Mouse (Mus musculus): ENCODE measurements around the gene Mapk8ip3. TPM values are rescaled to one million over a fixed set of nuclear protein-coding genes. Genes with fewer than 3 reads are reported as not detected.

The Mapk8ip3 gene
- polyA plus RNA-seq, 1 experiment: 59.5 TPM

DNA sequence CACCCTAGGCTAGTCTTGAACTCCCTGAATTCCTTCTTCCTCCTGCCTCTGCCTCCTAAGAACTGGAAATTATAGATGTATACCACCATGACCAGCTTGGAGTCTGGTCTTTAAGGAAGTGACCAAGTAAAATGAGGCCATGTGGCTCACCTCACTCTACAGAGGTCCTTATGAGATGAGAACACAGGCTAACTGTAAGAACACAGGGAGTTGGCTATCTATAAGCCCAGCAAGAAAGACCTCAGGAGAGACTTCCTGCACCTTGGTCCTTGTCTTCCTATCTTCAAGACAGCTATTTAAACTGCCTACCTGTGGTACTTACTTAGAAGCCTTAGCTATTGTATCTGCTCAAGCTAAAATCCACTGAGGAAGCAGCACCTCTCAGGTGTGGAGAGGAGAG is 22.8 kb downstream of the Mapk8ip3 start:
- H3K36me3 ChIP-seq (ENCODE audit: control insufficient read depth, insufficient read depth, low read length, poor library complexity, severe bottlenecking): peaks cover 27% of the 10 kb centered on the region
- no peaks in the 10 kb centered on the region for H3K27me3 ChIP-seq (ENCODE audit: control insufficient read depth, insufficient read depth, low read length, poor library complexity, severe bottlenecking)
- no peak overlapping the region for H3K27ac ChIP-seq (ENCODE audit: insufficient read depth, low read length)
- TF ChIP-seq CTCF (IDR thresholded peaks at IDR 0.05; ENCODE audit: low read depth, low read length) (no peak), POLR2A (IDR thresholded peaks at IDR 0.05; ENCODE audit: insufficient read depth, low read length) (no peak), EP300 (IDR thresholded peaks at IDR 0.05; ENCODE audit: insufficient read depth, low read depth, low read length) (no peak)
- H3K4me1 ChIP-seq (ENCODE audit: control insufficient read depth, insufficient read depth, low read length): no peaks in the 10 kb centered on the region
- H3K4me3 ChIP-seq (ENCODE audit: low read depth, low read length): no peak overlapping the region
- H3K9me3 ChIP-seq (replicated peaks; ENCODE audit: control insufficient read depth, insufficient read depth, low read length, poor library complexity, severe bottlenecking): no peaks in the 10 kb centered on the region
- no peak overlapping the region for H3K9ac ChIP-seq (ENCODE audit: low read depth, poor library complexity, severe bottlenecking)

DNA sequence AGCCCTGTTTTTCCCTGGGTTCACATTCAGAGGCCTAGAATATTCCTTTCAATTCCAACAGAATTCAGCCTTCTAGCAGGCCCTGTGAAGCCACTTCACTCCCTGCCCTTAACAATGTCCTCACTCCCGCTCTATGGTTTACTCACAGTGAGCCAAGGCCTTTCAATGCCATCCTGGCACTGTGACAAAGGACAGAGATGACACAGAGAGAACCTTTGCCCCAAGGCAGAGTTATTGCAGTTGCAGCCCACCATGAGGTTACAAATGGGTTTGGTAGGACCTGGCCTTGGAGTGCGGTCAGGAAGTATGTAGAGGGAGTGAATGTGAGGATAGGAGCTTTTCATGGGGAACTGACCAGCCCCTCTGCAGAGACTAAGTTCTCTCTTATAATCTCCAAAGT is 29.2 kb downstream of the Mapk8ip3 start:
- Histone ChIP-seq H3K4me3 (ENCODE audit: low read depth, low read length) (no peak overlapping the region), H3K9ac (ENCODE audit: low read depth, poor library complexity, severe bottlenecking) (no peak overlapping the region), H3K4me1 (ENCODE audit: control insufficient read depth, insufficient read depth, low read length) (no peaks in the 10 kb centered on the region), H3K27me3 (ENCODE audit: control insufficient read depth, insufficient read depth, low read length, poor library complexity, severe bottlenecking) (no peaks in the 10 kb centered on the region), H3K36me3 (ENCODE audit: control insufficient read depth, insufficient read depth, low read length, poor library complexity, severe bottlenecking) (peaks cover 17% of the 10 kb centered on the region), H3K27ac (ENCODE audit: insufficient read depth, low read length) (no peak overlapping the region), H3K9me3 (replicated peaks; ENCODE audit: control insufficient read depth, insufficient read depth, low read length, poor library complexity, severe bottlenecking) (no peaks in the 10 kb centered on the region)
- TF ChIP-seq CTCF (IDR thresholded peaks at IDR 0.05; ENCODE audit: low read depth, low read length): no peak
- TF ChIP-seq EP300 (IDR thresholded peaks at IDR 0.05; ENCODE audit: insufficient read depth, low read depth, low read length): no peak
- TF ChIP-seq POLR2A (IDR thresholded peaks at IDR 0.05; ENCODE audit: insufficient read depth, low read length): no peak

DNA sequence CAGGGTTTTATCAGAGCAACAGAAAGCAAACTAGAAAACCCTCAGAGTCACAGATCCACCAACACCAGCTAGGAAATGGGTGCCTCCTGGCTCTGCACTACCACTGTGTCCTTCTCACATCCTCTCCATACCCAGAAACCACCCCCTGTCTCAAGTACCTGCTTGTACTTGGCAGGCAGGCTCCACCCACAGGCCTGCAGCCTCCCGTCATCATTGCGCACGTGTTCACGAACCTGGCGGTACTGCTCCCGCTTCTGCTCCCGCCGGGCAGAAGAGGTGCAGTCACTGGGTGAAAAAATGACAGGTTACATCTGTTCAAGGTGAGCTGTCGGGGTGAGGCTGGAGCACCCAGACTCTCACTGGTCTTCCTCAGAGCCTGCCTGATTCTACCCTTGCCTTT is 33.0 kb downstream of the Mapk8ip3 start:
- TF ChIP-seq EP300 (IDR thresholded peaks at IDR 0.05; ENCODE audit: insufficient read depth, low read depth, low read length) (no peak), POLR2A (IDR thresholded peaks at IDR 0.05; ENCODE audit: insufficient read depth, low read length) (no peak), CTCF (IDR thresholded peaks at IDR 0.05; ENCODE audit: low read depth, low read length) (no peak)
- Histone ChIP-seq H3K36me3 (ENCODE audit: control insufficient read depth, insufficient read depth, low read length, poor library complexity, severe bottlenecking) (peaks cover 13% of the 10 kb centered on the region), H3K27me3 (ENCODE audit: control insufficient read depth, insufficient read depth, low read length, poor library complexity, severe bottlenecking) (no peaks in the 10 kb centered on the region), H3K4me3 (ENCODE audit: low read depth, low read length) (no peak overlapping the region), H3K9me3 (replicated peaks; ENCODE audit: control insufficient read depth, insufficient read depth, low read length, poor library complexity, severe bottlenecking) (no peaks in the 10 kb centered on the region), H3K4me1 (ENCODE audit: control insufficient read depth, insufficient read depth, low read length) (no peaks in the 10 kb centered on the region), H3K27ac (ENCODE audit: insufficient read depth, low read length) (no peak overlapping the region), H3K9ac (ENCODE audit: low read depth, poor library complexity, severe bottlenecking) (no peak overlapping the region)

DNA sequence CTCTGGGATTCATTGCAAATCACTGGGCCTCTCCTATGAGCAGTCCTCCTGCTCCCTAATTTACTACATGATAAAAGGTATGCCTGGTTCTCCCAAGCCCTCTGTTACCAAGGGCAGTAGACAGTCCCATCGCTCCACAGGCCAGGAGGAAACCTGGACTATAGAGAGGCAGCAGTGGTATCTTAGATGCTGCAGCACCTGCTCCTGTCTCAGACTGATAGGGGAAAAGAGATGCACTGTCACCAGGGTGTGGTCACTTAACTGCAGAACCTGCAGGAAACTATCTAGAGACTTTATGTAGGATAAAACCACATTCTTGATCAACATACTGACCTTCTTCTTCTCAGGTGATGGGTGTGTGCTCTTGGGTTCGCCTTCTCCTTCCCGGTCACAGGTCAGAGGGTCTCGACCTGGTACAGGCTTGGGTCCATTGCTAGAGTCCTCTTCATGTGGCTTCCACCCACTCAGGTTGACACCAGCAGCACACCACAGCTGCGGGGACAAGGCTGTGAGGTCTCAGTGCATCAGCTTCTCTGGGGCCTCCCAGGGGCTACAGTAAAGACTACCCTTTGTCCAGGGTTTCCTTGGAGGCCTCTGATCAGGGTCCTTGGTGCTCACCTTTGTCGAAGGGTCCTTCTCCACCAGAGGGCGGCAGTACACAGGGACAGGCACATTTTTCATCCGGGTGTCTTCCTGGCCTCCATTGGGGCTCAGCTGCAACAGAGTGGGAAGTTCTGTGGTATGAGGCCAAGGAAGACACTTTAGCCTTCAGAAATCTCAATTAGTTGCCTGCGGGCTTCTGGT is 33.9 kb downstream of the Mapk8ip3 start:
- TF ChIP-seq POLR2A (IDR thresholded peaks at IDR 0.05; ENCODE audit: insufficient read depth, low read length) (no peak), CTCF (IDR thresholded peaks at IDR 0.05; ENCODE audit: low read depth, low read length) (peak; percentile 66)
- Histone ChIP-seq H3K9ac (ENCODE audit: low read depth, poor library complexity, severe bottlenecking) (no peak overlapping the region), H3K27me3 (ENCODE audit: control insufficient read depth, insufficient read depth, low read length, poor library complexity, severe bottlenecking) (no peaks in the 10 kb centered on the region), H3K4me3 (ENCODE audit: low read depth, low read length) (no peak overlapping the region), H3K36me3 (ENCODE audit: control insufficient read depth, insufficient read depth, low read length, poor library complexity, severe bottlenecking) (peaks cover 12% of the 10 kb centered on the region), H3K9me3 (replicated peaks; ENCODE audit: control insufficient read depth, insufficient read depth, low read length, poor library complexity, severe bottlenecking) (no peaks in the 10 kb centered on the region), H3K4me1 (ENCODE audit: control insufficient read depth, insufficient read depth, low read length) (no peaks in the 10 kb centered on the region), H3K27ac (ENCODE audit: insufficient read depth, low read length) (no peak overlapping the region)

DNA sequence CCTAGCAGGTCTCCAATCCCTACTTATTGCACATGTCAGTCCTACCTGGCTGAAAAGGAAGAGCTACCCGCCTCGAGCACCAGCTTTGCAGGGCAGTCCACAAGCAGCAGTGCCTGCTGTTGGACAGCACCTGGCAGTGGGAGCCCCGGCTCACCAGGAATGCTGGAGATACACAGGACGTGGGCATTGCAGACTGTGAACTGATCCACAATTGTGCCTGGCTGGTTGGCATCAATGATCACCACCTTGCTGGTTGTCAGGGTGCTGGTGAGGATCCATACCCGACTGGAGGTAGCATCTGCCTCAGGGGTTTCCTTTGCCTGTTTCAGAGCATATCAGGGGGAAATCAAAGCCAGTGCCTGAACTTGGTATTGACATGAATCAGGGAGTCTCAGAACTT is 34.7 kb downstream of the Mapk8ip3 start:
- H3K9me3 ChIP-seq (replicated peaks; ENCODE audit: control insufficient read depth, insufficient read depth, low read length, poor library complexity, severe bottlenecking): no peaks in the 10 kb centered on the region

DNA sequence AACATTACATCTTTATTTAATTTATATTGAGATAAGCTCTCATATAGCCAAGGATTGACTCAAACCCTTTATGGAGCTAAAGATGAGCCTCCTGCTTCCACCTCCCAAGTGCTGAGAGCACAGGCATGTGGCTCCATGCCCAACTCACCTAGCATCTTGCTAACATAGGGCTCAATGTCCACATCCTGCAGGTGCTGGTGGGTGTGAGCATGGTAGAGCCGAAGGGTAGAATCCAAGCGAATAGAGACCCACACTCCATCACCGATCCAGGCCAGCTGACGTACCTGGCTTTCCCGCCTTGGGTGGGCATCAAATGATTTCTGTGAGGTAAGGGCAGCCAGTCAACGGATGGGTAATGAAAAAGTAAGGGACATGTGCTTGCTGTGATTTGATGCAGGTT is 36.8 kb downstream of the Mapk8ip3 start:
- no peak overlapping the region for H3K9ac ChIP-seq (ENCODE audit: low read depth, poor library complexity, severe bottlenecking)
- H3K9me3 ChIP-seq (replicated peaks; ENCODE audit: control insufficient read depth, insufficient read depth, low read length, poor library complexity, severe bottlenecking): no peaks in the 10 kb centered on the region
- H3K4me3 ChIP-seq (ENCODE audit: low read depth, low read length): no peak overlapping the region
- no peak for TF ChIP-seq POLR2A (IDR thresholded peaks at IDR 0.05; ENCODE audit: insufficient read depth, low read length)
- no peak for TF ChIP-seq CTCF (IDR thresholded peaks at IDR 0.05; ENCODE audit: low read depth, low read length)
- TF ChIP-seq EP300 (IDR thresholded peaks at IDR 0.05; ENCODE audit: insufficient read depth, low read depth, low read length): no peak
- peaks cover 12% of the 10 kb centered on the region for H3K36me3 ChIP-seq (ENCODE audit: control insufficient read depth, insufficient read depth, low read length, poor library complexity, severe bottlenecking)
- H3K27me3 ChIP-seq (ENCODE audit: control insufficient read depth, insufficient read depth, low read length, poor library complexity, severe bottlenecking): no peaks in the 10 kb centered on the region
- no peak overlapping the region for H3K27ac ChIP-seq (ENCODE audit: insufficient read depth, low read length)
- H3K4me1 ChIP-seq (ENCODE audit: control insufficient read depth, insufficient read depth, low read length): no peaks in the 10 kb centered on the region

More for the DNA sequence above, 34.7 kb downstream of the Mapk8ip3 start:
- no peak overlapping the region for H3K9ac ChIP-seq (ENCODE audit: low read depth, poor library complexity, severe bottlenecking)
- no peak overlapping the region for H3K4me3 ChIP-seq (ENCODE audit: low read depth, low read length)
- H3K36me3 ChIP-seq (ENCODE audit: control insufficient read depth, insufficient read depth, low read length, poor library complexity, severe bottlenecking): peaks cover 12% of the 10 kb centered on the region
- H3K4me1 ChIP-seq (ENCODE audit: control insufficient read depth, insufficient read depth, low read length): no peaks in the 10 kb centered on the region
- no peak for TF ChIP-seq EP300 (IDR thresholded peaks at IDR 0.05; ENCODE audit: insufficient read depth, low read depth, low read length)
- TF ChIP-seq CTCF (IDR thresholded peaks at IDR 0.05; ENCODE audit: low read depth, low read length): no peak
- no peak for TF ChIP-seq POLR2A (IDR thresholded peaks at IDR 0.05; ENCODE audit: insufficient read depth, low read length)
- H3K27me3 ChIP-seq (ENCODE audit: control insufficient read depth, insufficient read depth, low read length, poor library complexity, severe bottlenecking): no peaks in the 10 kb centered on the region
- H3K27ac ChIP-seq (ENCODE audit: insufficient read depth, low read length): no peak overlapping the region
